Mouse (Mus musculus): Measurements from ENCODE around the gene Lamb1.

The Lamb1 gene

DNA sequence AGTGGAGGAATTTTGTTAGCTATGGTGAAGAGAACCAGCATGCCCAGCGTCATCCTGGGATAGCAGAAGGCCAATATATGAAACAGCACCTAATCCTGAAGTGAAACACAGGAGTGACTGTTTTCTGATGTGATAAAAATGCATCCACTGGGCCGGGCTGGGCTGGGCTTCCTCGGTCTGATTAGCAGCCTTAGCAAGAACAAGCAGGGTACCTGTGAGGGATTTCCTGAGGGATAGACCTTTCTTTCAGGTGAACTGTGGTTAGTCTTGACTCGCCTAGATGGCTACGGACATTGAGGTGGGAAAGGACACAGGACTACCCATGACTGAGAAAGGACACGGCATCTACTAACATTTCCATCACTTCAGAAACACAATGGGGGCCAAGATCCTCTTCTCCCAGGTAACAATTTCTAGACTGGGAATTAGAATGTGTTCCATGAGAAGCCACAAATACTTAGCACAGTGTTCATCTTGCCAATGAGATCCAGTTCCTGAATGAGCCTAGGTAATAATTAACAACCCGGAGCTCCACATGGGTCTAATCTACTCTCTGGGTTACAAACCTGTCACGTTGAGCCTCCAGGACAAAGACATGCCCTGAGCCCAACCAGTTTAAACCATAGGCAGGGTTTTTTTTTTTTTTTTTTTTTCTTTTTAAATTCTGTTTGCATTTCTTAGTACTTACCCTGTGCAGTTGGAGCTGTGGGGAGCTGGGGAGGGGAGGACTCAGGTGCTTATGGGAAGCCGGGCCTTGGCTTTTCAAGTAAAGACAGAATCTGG is 8.7 kb upstream of the Lamb1 start:
- no peak for DNase-seq

DNA sequence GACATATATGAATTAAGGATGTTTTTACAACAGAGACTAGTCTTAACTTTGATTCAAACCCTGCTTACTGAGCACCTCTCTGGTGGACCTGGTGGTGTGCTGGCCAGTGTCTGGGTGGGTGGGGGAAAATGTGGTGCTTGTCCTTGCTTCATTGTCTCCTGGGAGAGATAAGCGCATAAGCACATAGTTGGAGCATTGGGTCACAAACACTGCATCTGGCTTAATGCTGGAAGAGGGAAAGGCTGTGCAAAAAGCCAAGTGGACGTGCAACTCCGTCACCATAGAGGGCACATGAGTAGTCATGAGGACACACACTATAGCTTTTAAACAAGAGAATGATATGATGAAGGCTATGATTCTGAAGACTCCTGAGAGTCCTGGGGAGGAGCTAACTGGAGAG is 3.2 kb upstream of the Lamb1 start:
- DNase-seq, result no peak

DNA sequence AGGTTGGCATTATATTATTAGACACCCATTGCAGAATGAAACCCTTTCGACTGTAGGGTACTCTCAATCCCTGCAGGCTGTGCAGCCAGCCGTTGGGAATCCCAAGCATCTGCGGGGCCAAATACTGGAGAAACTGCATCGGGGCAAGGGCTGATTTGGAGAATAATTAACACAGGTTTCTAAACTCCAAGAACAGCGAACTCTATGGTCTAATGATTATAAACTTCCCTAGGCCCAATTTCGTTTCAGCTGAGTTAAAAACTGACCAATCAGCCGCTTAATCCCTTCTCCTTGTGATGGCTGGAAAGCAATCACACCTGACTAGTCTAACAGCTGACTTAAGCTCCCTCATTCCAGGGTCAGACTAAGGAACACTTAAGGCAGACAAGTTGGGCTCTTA is 1.1 kb upstream of the Lamb1 start:
- no peak for DNase-seq

DNA sequence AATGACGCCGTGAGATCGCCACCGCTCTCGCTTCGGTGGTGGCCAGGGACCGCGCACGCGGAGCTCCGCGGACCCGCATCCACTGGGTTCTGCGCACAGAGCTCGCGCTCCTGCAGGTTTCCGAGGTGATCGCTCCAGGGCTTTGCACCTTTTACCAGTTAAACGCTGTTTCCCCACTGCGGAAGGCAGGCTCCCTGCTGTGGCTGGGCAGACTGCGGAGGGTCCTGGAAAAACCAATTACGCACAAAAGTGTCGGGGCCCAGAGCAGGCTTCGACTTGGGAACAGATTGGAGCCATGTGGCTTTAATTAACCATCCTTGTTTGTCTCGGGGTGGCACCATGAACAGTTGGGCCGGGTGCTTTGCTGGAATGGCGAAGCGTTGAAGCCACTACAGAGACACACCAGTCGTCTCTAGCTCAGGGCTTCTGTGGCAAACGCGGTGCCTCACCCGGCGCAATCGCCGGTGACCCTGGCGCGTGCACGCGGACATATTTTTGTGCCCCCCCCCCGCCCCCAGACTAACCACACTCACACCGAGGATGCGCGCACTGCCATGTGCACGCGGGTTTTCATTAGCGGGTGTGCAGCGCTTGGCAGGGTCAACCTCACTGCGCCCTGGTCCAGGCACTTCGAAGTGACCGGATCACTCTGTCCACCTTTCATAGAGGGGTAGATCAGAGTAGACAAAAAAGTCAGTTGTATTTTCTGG is 843 bp downstream of the Lamb1 start:
- peak; percentile 60 for DNase-seq

DNA sequence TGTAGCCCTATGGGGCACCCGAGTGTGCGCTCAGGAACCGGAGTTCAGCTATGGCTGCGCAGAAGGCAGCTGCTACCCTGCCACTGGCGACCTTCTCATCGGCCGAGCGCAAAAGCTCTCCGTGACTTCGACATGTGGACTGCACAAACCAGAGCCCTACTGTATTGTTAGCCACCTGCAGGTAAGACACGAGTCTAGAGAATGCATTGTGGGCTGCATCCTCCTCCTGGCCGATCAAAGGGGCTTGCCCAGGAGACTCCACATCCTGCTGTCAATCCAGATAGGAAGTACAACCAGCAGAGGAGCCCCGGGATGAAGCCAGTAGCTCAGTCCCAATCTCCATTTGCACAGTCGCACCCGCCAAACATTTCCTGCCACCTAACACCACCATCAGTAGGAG is 1.7 kb downstream of the Lamb1 start:
- DNase-seq, result peak; percentile 53

DNA sequence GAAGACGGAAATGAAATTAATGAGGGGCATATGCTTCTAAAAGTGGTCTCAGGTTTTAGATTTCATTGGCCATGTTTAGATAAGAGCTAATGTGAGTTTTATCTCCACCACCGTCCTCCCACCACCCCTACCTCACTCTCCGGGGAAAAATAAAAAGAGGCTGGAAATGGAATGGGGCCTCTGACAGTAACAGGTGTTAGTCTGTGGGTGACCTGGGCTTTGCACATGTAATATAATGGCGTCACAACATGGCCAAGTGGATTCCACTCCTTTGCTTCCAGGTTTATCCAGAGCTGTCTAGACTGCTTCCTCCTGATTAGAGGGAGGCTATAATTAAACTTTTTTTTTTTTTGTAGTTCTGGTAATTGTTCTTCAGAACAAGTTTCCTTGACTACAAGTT is 2.3 kb downstream of the Lamb1 start:
- DNase-seq, result no peak

DNA sequence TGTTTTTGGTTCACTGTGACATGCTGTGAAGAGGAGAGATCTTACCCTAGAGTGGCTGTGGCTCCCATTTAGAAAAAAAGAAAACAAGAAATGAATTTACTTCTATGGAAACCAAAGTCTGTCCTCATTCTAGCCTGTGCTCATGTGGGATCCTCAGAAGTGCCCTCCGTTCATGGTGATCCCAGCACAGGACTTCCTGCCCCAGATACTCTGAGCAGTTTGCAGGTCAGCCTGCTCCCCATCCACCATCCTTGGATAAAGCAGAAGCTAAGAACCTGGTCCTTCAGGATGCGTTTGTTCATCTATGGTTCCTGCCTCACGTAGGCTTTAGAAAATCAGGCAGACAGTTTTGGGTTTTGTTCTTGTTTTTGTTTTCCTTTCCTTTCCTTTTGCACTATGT is 3.3 kb downstream of the Lamb1 start:
- DNase-seq, result no peak

DNA sequence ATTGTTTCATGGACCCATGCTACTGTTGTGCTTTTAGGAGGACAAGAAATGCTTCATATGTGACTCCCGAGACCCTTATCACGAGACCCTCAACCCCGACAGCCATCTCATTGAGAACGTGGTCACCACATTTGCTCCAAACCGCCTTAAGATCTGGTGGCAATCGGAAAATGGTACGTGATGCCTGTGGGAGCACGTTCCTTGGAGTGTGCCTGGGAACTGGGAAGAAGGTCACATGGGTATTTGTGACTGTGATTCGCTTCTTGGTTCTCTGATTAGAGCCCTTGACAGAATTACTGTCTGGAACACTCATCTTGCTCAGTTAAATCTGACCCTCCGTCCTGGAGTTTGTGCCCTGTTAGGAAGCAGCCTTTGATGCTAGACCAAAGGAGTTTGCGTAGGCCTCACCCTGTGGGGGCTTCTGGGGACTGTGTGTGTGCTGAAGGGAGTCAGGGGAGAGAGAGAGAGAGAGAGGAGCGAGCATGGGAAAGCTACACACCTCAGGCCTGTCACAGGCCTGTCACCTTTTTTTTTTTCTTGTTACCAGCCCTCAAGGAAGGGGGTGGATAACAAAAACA is 4.1 kb downstream of the Lamb1 start:
- no peak for DNase-seq

DNA sequence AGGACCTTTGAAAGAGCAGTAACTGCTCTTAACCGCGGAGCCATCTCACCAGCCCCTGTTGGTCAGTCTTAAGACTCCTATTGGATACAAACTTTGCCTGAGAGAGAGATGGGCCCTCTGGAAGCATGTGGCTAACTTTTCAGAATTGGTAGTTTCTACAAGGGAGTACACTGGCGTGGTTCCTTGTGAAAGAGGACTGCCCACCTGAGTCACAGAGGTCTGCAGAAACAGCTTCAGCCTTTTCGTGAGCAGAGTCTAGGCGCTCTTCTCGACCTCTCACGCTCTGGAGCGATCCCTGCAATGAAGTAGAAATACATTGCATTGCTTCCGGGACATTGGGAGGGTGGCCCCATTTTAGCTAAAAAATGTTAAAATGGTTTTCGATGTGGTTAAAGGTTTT is 5.3 kb downstream of the Lamb1 start:
- no peak for DNase-seq

DNA sequence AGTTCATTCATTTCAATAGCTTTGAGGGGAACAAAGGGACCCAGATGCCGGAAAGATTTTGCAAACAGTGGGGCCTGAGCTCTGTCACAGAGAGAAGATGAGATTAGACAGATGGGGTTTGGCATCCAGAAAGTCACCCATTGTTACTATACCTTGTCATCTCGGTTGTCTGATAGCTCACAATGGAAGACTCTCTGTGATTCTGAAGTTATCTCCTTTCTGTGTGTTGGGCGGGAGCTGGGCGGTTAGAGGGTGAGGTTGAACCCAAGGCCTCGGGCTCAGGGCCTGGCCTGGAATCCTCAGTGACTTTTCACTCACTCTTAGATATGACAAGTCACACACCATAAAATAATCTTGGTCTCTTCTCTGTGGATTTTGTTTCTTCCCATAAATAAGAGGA is 5.7 kb downstream of the Lamb1 start:
- DNase-seq, result no peak

DNA sequence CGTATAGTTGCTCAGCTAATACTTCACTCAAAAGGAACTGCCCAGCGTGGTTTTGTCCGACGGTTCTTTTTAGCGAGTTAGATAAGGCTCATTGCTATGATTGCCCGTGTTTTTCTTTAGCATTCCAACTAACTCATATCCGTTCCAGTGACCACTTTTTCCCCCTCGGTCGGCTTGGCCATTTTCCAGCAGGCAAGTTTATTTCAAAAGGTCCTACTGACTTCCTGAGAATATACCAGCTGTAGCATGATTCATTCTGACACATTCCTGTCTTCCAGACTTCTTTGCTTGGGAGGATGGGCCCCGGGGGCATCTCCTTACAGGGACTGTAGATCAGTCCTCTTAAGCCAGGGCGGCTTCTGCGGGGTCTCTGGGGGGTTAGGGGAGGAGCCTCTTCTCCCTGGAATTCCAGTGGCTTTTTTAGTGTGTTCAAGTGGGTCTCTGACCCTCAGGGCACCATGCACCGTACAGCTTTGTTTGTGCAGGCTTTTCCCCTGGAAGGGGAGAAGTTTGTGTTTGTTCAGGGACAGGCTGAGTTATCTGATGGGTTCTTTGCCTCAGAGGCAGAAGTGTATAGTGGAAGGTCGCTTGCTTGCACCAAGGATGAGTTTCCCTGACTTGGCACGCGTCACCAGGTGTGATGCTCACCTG is 6.5 kb downstream of the Lamb1 start:
- peak; percentile 74 for DNase-seq

DNA sequence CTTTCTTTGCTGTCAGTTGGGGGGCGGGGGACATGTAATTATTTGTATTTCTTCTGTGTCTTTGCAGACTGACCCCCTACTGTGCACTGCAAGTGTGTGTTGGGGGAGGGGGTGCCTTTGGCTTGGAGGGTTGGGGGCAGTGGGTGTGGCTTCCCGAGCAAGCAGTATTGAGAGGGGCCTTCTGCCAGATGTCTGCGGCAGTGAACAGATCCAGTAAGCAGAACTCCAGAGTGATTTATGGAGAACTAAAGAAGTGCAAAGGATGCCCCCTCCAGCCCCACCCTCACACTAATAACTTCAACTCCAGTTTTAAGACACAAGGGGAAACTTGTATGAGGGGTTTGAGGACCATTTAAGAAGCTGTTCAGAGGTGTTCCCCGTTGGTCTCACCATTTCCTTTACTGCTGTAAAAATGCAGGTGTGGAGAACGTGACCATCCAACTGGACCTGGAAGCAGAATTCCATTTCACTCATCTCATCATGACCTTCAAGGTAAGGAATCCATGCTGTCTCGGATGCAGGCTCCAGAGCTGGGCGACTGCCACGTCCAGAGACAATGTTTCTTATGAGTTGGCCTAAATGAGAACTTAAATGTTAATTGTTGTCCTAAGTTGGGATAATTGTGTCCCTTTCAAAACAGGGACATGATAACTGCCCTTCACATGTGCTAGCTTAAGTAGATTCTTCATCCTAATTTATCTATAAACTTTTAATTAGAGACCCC is 7.1 kb downstream of the Lamb1 start:
- peak; percentile 52 for DNase-seq

DNA sequence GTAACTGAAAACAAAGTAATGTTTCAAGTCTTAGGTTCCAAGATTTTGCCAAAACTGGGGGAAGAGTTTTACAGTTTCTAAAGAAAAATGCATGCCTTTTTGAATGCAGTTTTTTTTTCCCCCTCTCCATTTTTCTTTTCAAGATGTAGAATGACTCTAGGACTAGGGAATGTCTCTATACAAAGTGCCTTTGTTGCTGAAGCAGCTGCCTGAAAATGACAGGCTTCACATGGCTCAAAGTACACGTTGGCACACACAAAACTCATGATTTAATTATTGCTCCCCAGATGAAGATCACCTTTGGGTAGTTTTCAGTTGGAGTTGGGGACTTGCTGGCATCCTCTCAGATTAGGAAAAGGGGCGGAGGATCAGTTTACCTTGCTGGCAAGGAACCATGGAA is 7.8 kb downstream of the Lamb1 start:
- DNase-seq, result no peak

DNA sequence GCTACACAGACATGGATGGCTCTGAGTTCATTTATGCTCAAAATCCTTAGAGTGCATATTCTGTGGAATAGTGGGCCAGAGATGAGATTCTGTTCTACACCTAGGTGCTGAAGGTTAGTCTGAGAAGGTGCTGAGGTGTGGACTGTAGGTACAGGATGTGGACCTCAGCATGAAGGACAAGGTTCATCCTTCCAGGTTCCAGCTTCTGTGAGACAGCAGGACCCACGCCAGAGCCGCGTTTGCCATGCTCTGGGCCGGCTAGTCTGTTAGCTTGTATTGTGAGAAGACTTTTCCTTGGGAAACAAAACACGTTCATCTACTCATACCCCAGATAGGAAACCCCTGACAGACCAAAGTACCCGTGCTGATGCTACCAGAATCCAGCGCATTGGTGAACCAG is 8.6 kb downstream of the Lamb1 start:
- DNase-seq, result no peak

DNA sequence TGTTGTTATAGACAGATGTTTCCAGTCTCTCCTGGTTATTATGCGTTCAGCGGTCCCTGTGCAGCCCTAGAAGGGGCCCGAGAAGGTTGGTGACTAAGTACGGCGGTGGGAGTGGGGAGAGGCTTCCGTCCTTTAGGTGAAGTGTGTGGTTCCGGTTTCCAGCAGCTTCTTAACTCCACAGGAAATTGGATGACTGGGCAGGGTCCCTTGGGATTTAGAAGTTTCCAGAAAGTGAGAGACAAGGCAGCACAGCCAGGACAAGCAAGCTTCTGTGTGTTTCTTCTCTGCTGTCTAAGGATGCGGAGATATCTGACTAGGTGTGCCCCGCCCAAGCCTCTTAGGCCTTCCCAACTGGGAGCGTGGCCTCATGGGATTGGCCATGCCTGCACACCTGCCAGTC is 10.4 kb downstream of the Lamb1 start:
- no peak for DNase-seq

DNA sequence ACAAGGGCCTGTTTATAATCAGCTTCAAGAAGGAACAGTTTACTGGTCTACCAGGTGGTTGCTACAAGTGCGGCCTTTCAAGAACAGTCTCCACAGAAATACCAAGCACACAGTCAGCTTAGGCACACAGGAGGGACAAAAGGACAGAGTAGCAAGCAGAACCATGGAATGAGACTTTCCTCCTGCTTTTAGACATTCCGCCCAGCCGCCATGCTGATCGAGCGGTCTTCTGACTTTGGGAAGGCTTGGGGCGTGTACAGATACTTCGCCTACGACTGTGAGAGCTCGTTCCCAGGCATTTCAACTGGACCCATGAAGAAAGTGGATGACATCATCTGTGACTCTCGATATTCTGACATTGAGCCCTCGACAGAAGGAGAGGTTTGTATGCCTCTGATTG is 13.2 kb downstream of the Lamb1 start:
- no peak for DNase-seq

DNA sequence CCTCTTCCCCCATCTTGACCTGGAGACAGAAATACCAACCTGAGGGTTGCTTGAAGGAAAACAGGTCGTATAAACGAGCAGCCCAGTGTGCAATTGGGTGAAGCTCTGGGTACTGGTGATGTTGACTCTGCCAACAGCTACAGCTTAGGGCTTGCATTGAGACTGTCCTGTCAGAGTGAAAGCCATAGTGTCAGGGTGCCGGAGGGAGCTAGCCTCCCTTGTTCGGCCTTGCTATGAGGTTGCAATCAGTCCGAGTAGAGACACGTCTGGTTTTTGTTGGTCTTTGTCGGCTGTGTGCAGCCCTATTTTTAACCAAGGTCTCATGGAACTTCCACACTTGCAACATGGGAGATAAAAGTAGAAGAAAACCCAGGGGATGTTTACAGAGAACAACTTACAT is 15.3 kb downstream of the Lamb1 start:
- no peak for DNase-seq

DNA sequence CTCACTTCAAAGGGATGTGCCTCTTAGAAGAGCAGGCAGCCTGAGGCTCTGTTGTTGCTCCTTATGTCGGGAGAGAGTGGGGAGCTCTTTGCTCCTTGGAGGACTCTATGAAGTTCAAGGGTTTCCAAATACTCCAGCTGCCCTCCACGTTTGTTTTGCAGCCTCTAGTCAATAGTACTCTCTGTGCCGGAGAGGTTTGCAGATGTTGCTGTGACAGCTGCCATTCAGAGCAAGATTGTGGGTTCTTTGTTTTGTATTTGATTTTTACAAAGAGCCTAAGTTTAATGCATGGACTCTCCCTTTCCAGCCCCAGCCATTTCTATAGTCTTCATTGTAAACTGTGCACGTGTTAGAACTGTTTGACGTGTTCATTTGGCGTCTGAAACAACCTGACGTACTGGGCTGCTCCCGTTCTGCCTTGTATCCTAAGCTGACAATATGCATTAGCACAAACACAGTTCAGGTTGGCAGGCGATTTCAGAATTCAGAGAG is 16.1 kb downstream of the Lamb1 start:
- DNase-seq, result no peak

DNA sequence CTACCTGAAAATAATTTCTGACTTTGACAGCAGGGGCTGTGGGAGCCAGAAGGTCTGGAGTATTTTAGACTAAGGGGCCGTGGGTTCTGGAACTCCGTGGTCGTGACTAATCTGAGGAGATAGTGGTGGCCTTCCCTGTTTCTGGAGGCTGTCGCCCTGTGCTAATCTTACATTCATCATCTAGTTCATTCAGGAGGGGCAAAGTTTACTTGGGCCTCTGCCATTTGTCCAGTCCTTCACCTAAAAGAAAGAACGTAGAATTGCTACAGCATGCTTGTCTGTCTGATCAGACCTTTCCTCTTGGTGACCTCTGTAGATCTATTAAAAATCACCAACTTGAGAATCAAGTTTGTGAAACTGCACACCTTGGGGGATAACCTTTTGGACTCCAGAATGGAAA is 17.2 kb downstream of the Lamb1 start:
- DNase-seq, result no peak

DNA sequence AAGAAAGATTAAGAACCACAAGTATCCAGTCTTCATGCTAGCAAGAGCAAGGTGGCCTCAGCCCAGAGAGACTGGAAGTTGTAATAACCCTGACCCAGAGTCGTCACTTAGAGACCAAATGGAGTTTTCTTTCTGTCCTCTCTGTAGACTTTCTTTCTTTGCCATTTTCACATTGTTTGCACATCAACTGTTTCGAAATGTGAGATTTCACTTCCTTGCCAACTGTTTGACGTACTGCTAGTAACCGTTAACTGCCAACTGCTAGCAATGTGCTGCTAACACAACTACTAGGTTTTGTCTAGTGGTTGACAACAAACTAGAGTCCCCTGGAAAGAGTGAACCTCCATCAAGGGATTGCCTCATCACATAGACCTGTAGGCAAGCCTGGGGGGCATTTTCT is 18.1 kb downstream of the Lamb1 start:
- no peak for DNase-seq

DNA sequence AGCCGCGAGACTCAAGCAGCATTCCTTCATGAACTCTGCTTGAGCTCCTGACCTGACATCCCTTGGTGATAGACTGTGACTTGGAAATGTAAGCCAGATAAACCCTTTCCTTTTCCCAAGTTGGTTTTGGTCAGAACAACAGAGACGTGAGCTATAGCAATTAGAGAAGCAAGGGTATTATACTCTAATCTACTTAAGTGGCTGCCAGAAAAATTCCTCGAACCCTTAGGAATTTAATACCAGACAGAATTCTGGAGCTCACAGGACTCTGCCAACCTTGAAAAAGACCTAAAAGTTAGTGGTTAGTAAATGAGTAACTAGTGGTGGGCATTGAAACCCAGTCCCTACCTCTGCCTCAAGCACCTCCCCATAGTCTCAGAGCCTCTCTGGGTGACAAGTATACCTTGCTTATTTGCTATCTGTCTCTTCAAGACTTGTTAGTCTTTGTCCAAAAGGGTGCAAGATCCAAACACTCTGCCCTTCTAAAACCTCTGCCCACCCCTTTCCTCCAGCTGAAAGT is 18.6 kb downstream of the Lamb1 start:
- DNase-seq, result no peak

DNA sequence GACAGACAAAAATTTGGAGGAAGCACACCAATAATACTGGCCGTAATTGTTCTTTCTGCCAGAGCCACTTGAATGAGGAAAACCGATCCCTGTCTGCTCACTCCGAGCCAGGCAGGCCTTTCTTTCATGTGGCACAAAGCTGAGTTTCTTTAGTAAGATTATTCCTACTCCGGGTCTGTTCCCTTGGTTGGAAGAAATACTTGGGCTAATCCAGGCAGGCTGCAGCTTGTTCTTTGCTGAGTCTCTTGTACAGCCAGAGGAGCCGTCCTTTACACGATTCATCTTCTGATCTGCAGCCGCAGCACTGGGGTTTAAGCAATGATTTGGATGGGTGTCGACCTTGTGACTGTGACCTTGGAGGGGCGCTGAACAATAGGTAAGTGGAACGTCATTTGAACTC is 24.0 kb downstream of the Lamb1 start:
- DNase-seq, result no peak

DNA sequence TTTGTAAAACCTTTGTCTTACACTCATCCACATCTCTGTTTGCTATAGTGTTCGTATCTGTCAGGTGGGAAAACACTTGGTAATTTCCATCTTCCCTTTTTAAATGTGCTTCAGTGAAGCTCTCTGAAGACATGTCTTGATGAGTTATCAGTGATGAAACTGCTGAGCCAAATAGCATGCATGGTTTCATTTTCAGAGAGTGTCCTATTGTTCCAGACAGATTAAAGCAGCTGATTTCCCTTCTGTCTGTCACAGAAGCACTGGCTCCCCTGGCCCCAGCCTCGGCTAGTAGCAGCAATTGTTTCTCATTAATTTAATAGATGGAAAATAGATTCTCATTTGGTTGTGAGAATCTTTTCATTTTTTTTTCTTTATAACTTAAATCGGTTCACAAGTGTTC is 25.9 kb downstream of the Lamb1 start:
- DNase-seq, result no peak
